Mouse (Mus musculus) erythroblast, embryonic 14.5 days (primary cell): ENCODE results near the gene Gdpd3.

Experiments used
- GATA1 ChIP-seq: IDR thresholded peaks from 2 replicates; pipeline ENCODE4 v1.6.1; 2012; ENCODE audit warnings: low read length, inconsistent platforms, mixed read lengths
- TAL1 ChIP-seq: IDR thresholded peaks from 3 replicates; pipeline ENCODE4 v1.6.1; 2012; ENCODE audit warnings: low read length, inconsistent platforms, mixed read lengths

- no peak for TF ChIP-seq GATA1
- TF ChIP-seq TAL1 = no peak
Measured at GRCm38 (mm10) chr7:126762471-126763008, 3.6 kb upstream of the Gdpd3 start.
